Mouse (Mus musculus) liver, postnatal 0 days (tissue): ENCODE data around the gene Adgrb3.

Experiments
- CTCF ChIP-seq: sonication (generic); IDR thresholded peaks from 2 replicates; pipeline ENCODE4 v1.5.1; 2016; ENCODE audit warnings: antibody characterized with exemption, low read depth
- EP300 ChIP-seq: IDR thresholded peaks from 2 replicates; pipeline ENCODE4 v1.6.1; 2016; ENCODE audit warnings: antibody characterized with exemption, low read depth, mild to moderate bottlenecking

GRCm38 (mm10) chr1:25744736-25745135 is 84.8 kb downstream of the Adgrb3 start:
- TF ChIP-seq CTCF (no peak), EP300 (no peak)
